In the genomic region with DNA sequence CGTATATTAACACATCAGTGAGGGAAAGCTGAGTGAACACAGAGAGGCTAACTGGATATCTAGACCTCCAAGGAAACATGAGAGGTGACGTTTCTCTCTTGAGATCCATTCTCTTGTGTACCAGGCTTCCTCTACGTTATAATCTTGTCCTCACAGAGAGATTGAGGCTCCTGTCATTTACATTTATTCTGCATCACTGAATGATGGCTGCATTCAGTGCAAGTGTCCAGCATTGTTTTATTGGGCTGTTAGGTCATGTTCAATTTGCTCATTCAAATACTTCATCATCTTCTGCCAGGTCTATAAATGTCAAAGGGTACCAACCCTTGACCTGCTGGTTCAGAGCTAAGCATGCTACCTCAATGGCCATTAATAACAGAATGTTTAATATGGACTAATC, we compare ENCODE assay signal across 32 mouse cellular contexts.
"Had no signal": no experiment of that assay in that cellular context is flagged by ENCODE, and none has a peak within 500 bp of the region (broad histone marks: within the 10 kb centered on the region; RNA-seq: fewer than 3 reads in every experiment).

No protein-coding gene starts in this region.

- H3K4me3 ChIP-seq: heart, embryonic 10.5 days; heart, embryonic 12.5 days; heart, embryonic 13.5 days; heart, embryonic 15.5 days; hindbrain, embryonic 10.5 days; hindbrain, embryonic 12.5 days; hindbrain, embryonic 13.5 days; hindbrain, embryonic 15.5 days; intestine, embryonic 15.5 days; kidney, embryonic 15.5 days; layer of hippocampus, adult 2 months; left cerebral cortex, adult 2 months had no signal

- H3K4me2 ChIP-seq: heart, embryonic 11.5 days; heart, embryonic 12.5 days; heart, embryonic 13.5 days; heart, embryonic 15.5 days; hindbrain, embryonic 12.5 days; hindbrain, embryonic 13.5 days; hindbrain, embryonic 15.5 days; intestine, embryonic 15.5 days; kidney, embryonic 15.5 days had no signal

- H3K27ac ChIP-seq: heart, embryonic 10.5 days; heart, embryonic 13.5 days; heart, embryonic 15.5 days; hindbrain, embryonic 10.5 days; hindbrain, embryonic 12.5 days; hindbrain, embryonic 13.5 days; hindbrain, embryonic 15.5 days; intestine, embryonic 15.5 days; kidney, embryonic 15.5 days; kidney, postnatal 0 days; layer of hippocampus, adult 2 months; left cerebral cortex, adult 2 months had no signal

- H3K9ac ChIP-seq: heart, embryonic 12.5 days; heart, embryonic 13.5 days; heart, embryonic 15.5 days; hindbrain, embryonic 12.5 days; hindbrain, embryonic 13.5 days; hindbrain, embryonic 15.5 days; intestine, embryonic 15.5 days; kidney, embryonic 15.5 days had no signal

- ATAC-seq: hindbrain, embryonic 16.5 days; inflammation-experienced regulatory T-cells, adult 6 months; intestine, embryonic 15.5 days; intestine, embryonic 16.5 days; intestine, postnatal 0 days had no signal

- H3K27me3 ChIP-seq: heart, embryonic 12.5 days; heart, embryonic 13.5 days; heart, embryonic 15.5 days; hindbrain, embryonic 12.5 days; hindbrain, embryonic 13.5 days; hindbrain, embryonic 15.5 days; intestine, embryonic 15.5 days; kidney, embryonic 15.5 days had no signal

- H3K4me1 ChIP-seq: heart, embryonic 10.5 days; hindbrain, embryonic 10.5 days; hindbrain, embryonic 12.5 days; hindbrain, embryonic 13.5 days; intestine, embryonic 15.5 days had no signal

- H3K36me3 ChIP-seq: heart, embryonic 10.5 days; heart, embryonic 12.5 days; heart, embryonic 13.5 days; heart, embryonic 15.5 days; hindbrain, embryonic 10.5 days; hindbrain, embryonic 12.5 days; hindbrain, embryonic 13.5 days; hindbrain, embryonic 15.5 days; intestine, embryonic 15.5 days; kidney, embryonic 15.5 days had no signal

- H3K9me3 ChIP-seq: heart, embryonic 10.5 days; heart, embryonic 12.5 days; heart, embryonic 13.5 days; heart, embryonic 15.5 days; hindbrain, embryonic 10.5 days; hindbrain, embryonic 12.5 days; hindbrain, embryonic 13.5 days; hindbrain, embryonic 15.5 days; intestine, embryonic 15.5 days had no signal

- DNase-seq: heart, postnatal 10 days; heart, postnatal 14 days; heart, postnatal 36 days; kidney, adult 11 months; kidney, adult 18-20 months; kidney, adult 2 months; kidney, adult 8-10 months; kidney, adult 9 months; kidney, postnatal 10 days; kidney, postnatal 14 days; kidney, postnatal 25 days; kidney, postnatal 36 days; kidney, postnatal 4 days; layer of hippocampus, postnatal 36 days had no signal
